Mouse (Mus musculus): ENCODE data around the gene Cwc27. TPM values are rescaled to one million over a fixed set of nuclear protein-coding genes. Genes with fewer than 3 reads are reported as not detected.

The Cwc27 gene
- polyA plus RNA-seq, 1 experiment, result 5.1 TPM

GRCm38 (mm10) chr13:104627169-104627909, 189.6 kb downstream of the Cwc27 start:
- TF ChIP-seq FOSL1 (IDR thresholded peaks at IDR 0.05; ENCODE audit: insufficient read depth, low read length, poor library complexity, severe bottlenecking) (no peak), USF1 (IDR thresholded peaks at IDR 0.05; ENCODE audit: low read depth) (no peak), CTCF (IDR thresholded peaks at IDR 0.05; ENCODE audit: control insufficient read depth, insufficient read depth, insufficient read length) (no peak), MYOG (IDR thresholded peaks at IDR 0.05; ENCODE audit: control insufficient read depth, extremely low read depth, insufficient read length) (no peak), CEBPB (IDR thresholded peaks at IDR 0.05; ENCODE audit: low read depth) (no peak), MAX (IDR thresholded peaks at IDR 0.05) (no peak), MYOD1 (IDR thresholded peaks at IDR 0.05; ENCODE audit: control insufficient read depth, insufficient read length, low read depth) (no peak)
- peaks cover 5% of the 10 kb centered on the region for H3K36me3 ChIP-seq (ENCODE audit: control insufficient read depth, insufficient read depth)
- H3ac ChIP-seq (ENCODE audit: control insufficient read depth, insufficient read length, low read depth), result no peak overlapping the region
- H3K27me3 ChIP-seq (ENCODE audit: control insufficient read depth, insufficient read depth, insufficient read length), result no peaks in the 10 kb centered on the region
- no peaks in the 10 kb centered on the region for H3K79me2 ChIP-seq (ENCODE audit: control insufficient read depth, insufficient read depth)
- H3K4me3 ChIP-seq (ENCODE audit: insufficient read depth, poor library complexity, severe bottlenecking), result no peak overlapping the region
- H3K79me3 ChIP-seq (ENCODE audit: low read depth), result no peaks in the 10 kb centered on the region

DNA sequence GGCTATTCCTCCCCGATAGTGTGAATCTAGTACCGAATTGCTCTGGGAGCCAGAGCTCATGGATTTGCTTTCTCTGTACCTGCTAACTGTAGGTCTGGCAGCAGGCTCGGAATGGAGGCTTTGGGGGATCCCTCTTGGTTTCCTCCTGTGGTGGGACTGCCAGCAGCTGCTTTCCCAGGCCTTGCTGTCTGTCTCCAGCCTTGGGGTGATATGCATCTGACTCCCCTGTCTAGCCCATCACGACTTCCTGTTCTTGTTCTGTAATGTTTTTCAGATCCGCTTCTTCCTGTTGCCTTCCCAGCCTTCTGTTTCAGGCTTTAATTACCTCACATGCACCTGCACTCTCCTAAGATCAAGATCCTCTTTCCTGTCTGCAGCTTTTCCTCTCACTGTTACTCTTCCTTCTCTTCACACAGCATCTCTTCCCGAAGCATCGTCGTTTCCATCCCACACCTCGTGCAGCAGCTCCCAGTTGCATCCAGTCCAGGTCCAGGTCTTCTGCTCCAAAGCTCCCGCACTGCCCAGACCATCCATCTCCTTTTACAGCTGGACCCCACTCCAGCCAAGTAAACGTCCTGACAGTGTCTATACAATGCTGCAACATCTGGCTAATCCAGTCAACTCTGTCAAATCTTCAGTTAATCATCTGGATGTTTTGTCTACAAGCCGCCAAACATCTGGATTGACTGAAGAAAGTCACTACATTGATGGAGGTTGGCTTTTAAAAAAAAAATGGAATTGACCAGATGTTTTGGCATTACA, 193.6 kb downstream of the Cwc27 start:
- H3K27me3 ChIP-seq (ENCODE audit: control insufficient read depth, insufficient read depth, insufficient read length), result no peaks in the 10 kb centered on the region
- TF ChIP-seq MYOD1 (IDR thresholded peaks at IDR 0.05; ENCODE audit: control insufficient read depth, insufficient read length, low read depth) (no peak), MAX (IDR thresholded peaks at IDR 0.05) (no peak), MYOG (IDR thresholded peaks at IDR 0.05; ENCODE audit: control insufficient read depth, extremely low read depth, insufficient read length) (no peak), CEBPB (IDR thresholded peaks at IDR 0.05; ENCODE audit: low read depth) (no peak), CTCF (IDR thresholded peaks at IDR 0.05; ENCODE audit: control insufficient read depth, insufficient read depth, insufficient read length) (no peak), USF1 (IDR thresholded peaks at IDR 0.05; ENCODE audit: low read depth) (no peak), FOSL1 (IDR thresholded peaks at IDR 0.05; ENCODE audit: insufficient read depth, low read length, poor library complexity, severe bottlenecking) (no peak)
- H3K4me3 ChIP-seq (ENCODE audit: insufficient read depth, poor library complexity, severe bottlenecking), result no peak overlapping the region
- H3K79me3 ChIP-seq (ENCODE audit: low read depth), result no peaks in the 10 kb centered on the region
- no peak overlapping the region for H3ac ChIP-seq (ENCODE audit: control insufficient read depth, insufficient read length, low read depth)
- no peaks in the 10 kb centered on the region for H3K36me3 ChIP-seq (ENCODE audit: control insufficient read depth, insufficient read depth)
- no peaks in the 10 kb centered on the region for H3K79me2 ChIP-seq (ENCODE audit: control insufficient read depth, insufficient read depth)

- TF ChIP-seq MYOD1 (IDR thresholded peaks at IDR 0.05; ENCODE audit: control insufficient read depth, insufficient read length, low read depth) (no peak), MAX (IDR thresholded peaks at IDR 0.05) (peak; percentile 59), CTCF (IDR thresholded peaks at IDR 0.05; ENCODE audit: control insufficient read depth, insufficient read depth, insufficient read length) (no peak), USF1 (IDR thresholded peaks at IDR 0.05; ENCODE audit: low read depth) (peak; percentile 68), FOSL1 (IDR thresholded peaks at IDR 0.05; ENCODE audit: insufficient read depth, low read length, poor library complexity, severe bottlenecking) (no peak), CEBPB (IDR thresholded peaks at IDR 0.05; ENCODE audit: low read depth) (no peak), MYOG (IDR thresholded peaks at IDR 0.05; ENCODE audit: control insufficient read depth, extremely low read depth, insufficient read length) (no peak)
- H3K27me3 ChIP-seq (ENCODE audit: control insufficient read depth, insufficient read depth, insufficient read length), result no peaks in the 10 kb centered on the region
- no peaks in the 10 kb centered on the region for H3K36me3 ChIP-seq (ENCODE audit: control insufficient read depth, insufficient read depth)
These were observed 194.7 kb downstream of the Cwc27 start for GRCm38 (mm10) chr13:104622102-104622743.

DNA sequence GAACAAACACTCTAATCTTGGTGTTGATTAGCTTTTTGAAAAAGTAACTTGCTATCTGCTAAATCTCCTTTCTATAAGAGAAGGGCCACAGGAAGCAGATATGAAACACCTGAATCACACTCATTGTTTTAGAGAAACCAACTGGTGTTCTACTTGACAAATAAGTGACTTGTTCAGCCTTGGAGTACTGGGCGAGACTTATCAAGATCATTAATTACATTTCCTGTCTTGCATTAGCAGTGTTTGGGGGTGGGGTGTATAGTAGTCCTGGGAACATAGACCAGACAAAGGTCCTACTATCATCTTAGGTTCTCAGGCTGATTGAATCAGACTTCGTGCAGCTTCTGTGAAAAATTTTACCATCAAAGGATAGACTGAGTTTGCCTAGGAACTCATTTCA, 196.5 kb downstream of the Cwc27 start:
- no peaks in the 10 kb centered on the region for H3K79me3 ChIP-seq (ENCODE audit: low read depth)
- no peak overlapping the region for H3K4me3 ChIP-seq (ENCODE audit: insufficient read depth, poor library complexity, severe bottlenecking)
- no peak overlapping the region for H3ac ChIP-seq (ENCODE audit: control insufficient read depth, insufficient read length, low read depth)
- H3K27me3 ChIP-seq (ENCODE audit: control insufficient read depth, insufficient read depth, insufficient read length), result no peaks in the 10 kb centered on the region
- TF ChIP-seq FOSL1 (IDR thresholded peaks at IDR 0.05; ENCODE audit: insufficient read depth, low read length, poor library complexity, severe bottlenecking), result no peak
- TF ChIP-seq MYOD1 (IDR thresholded peaks at IDR 0.05; ENCODE audit: control insufficient read depth, insufficient read length, low read depth), result no peak
- TF ChIP-seq MAX (IDR thresholded peaks at IDR 0.05), result no peak
- TF ChIP-seq MYOG (IDR thresholded peaks at IDR 0.05; ENCODE audit: control insufficient read depth, extremely low read depth, insufficient read length), result no peak
- TF ChIP-seq CEBPB (IDR thresholded peaks at IDR 0.05; ENCODE audit: low read depth), result no peak
- TF ChIP-seq CTCF (IDR thresholded peaks at IDR 0.05; ENCODE audit: control insufficient read depth, insufficient read depth, insufficient read length), result no peak
- no peak for TF ChIP-seq USF1 (IDR thresholded peaks at IDR 0.05; ENCODE audit: low read depth)
- H3K79me2 ChIP-seq (ENCODE audit: control insufficient read depth, insufficient read depth), result no peaks in the 10 kb centered on the region
- H3K36me3 ChIP-seq (ENCODE audit: control insufficient read depth, insufficient read depth), result no peaks in the 10 kb centered on the region

More at GRCm38 (mm10) chr13:104622102-104622743, 194.7 kb downstream of the Cwc27 start:
- H3K4me3 ChIP-seq (ENCODE audit: insufficient read depth, poor library complexity, severe bottlenecking), result no peak overlapping the region
- no peaks in the 10 kb centered on the region for H3K79me2 ChIP-seq (ENCODE audit: control insufficient read depth, insufficient read depth)
- H3ac ChIP-seq (ENCODE audit: control insufficient read depth, insufficient read length, low read depth), result no peak overlapping the region
- H3K79me3 ChIP-seq (ENCODE audit: low read depth), result no peaks in the 10 kb centered on the region

GRCm38 (mm10) chr13:104619503-104620288, 197.2 kb downstream of the Cwc27 start:
- H3K4me3 ChIP-seq (ENCODE audit: insufficient read depth, poor library complexity, severe bottlenecking), result no peak overlapping the region
- H3K36me3 ChIP-seq (ENCODE audit: control insufficient read depth, insufficient read depth), result no peaks in the 10 kb centered on the region
- no peak overlapping the region for H3ac ChIP-seq (ENCODE audit: control insufficient read depth, insufficient read length, low read depth)
- no peaks in the 10 kb centered on the region for H3K27me3 ChIP-seq (ENCODE audit: control insufficient read depth, insufficient read depth, insufficient read length)
- H3K79me2 ChIP-seq (ENCODE audit: control insufficient read depth, insufficient read depth), result no peaks in the 10 kb centered on the region
- H3K79me3 ChIP-seq (ENCODE audit: low read depth), result no peaks in the 10 kb centered on the region
- TF ChIP-seq MYOG (IDR thresholded peaks at IDR 0.05; ENCODE audit: control insufficient read depth, extremely low read depth, insufficient read length), result no peak
- no peak for TF ChIP-seq MAX (IDR thresholded peaks at IDR 0.05)
- no peak for TF ChIP-seq CTCF (IDR thresholded peaks at IDR 0.05; ENCODE audit: control insufficient read depth, insufficient read depth, insufficient read length)
- TF ChIP-seq MYOD1 (IDR thresholded peaks at IDR 0.05; ENCODE audit: control insufficient read depth, insufficient read length, low read depth), result no peak
- TF ChIP-seq CEBPB (IDR thresholded peaks at IDR 0.05; ENCODE audit: low read depth), result no peak
- no peak for TF ChIP-seq FOSL1 (IDR thresholded peaks at IDR 0.05; ENCODE audit: insufficient read depth, low read length, poor library complexity, severe bottlenecking)
- TF ChIP-seq USF1 (IDR thresholded peaks at IDR 0.05; ENCODE audit: low read depth), result no peak

All from C2C12 (cell line).